Mouse (Mus musculus) forebrain, embryonic 16.5 days (tissue): ENCODE data around the gene Cfd. TPM values are rescaled to one million over a fixed set of nuclear protein-coding genes. Genes with fewer than 3 reads are reported as not detected.

Source experiments
- microRNA-seq: library from miRNA; unstranded; fragments of <30 nt; microRNA quantifications from one replicate; pipeline ENCODE4, GENCODE M21; 2017
- polyA plus RNA-seq: library from polyadenylated mRNA; unstranded; fragments of >200 nt; fragmentation: Nextera tagmentation; extraction: Ambion mirVana; gene quantifications from 2 replicates; pipeline ENCODE4 v1.2.1, GENCODE M21; 2015

Gene Cfd
- polyA plus RNA-seq, 1 experiment from 2014 or later = not detected

Small RNAs within 50 kb of the gene (microRNA-seq; reads per million reads assigned to microRNA genes)
- not detected for gene Mir6910

Other genes starting within 250 kb of the Cfd start
- gene Odf3l2, start 245.1 kb upstream of the Cfd start, polyA plus RNA-seq = 0.28 TPM in 1 of 2 replicates, not detected in the other
- 0.57 and 1.0 TPM in 2 replicates for gene Madcam1, start 226.3 kb upstream of the Cfd start, polyA plus RNA-seq
- 75.9 and 76.6 TPM in 2 replicates for gene Tpgs1, start 221.5 kb upstream of the Cfd start, polyA plus RNA-seq
- gene Cdc34, start 208.7 kb upstream of the Cfd start, polyA plus RNA-seq = 61.1 and 71.1 TPM in 2 replicates
- 1.7 and 1.8 TPM in 2 replicates for gene Gzmm, start 201.8 kb upstream of the Cfd start, polyA plus RNA-seq
- gene Bsg, start 186.4 kb upstream of the Cfd start, polyA plus RNA-seq = 726 and 729 TPM in 2 replicates
- 0.39 and 0.52 TPM in 2 replicates for gene Hcn2, start 174.2 kb upstream of the Cfd start, polyA plus RNA-seq
- gene Polrmt, start 144.3 kb upstream of the Cfd start, polyA plus RNA-seq = 47.1 and 50.0 TPM in 2 replicates
- gene Fgf22, start 135.8 kb upstream of the Cfd start, polyA plus RNA-seq = 0.25 and 0.73 TPM in 2 replicates
- gene Rnf126, start 123.9 kb upstream of the Cfd start, polyA plus RNA-seq = 85.8 and 87.2 TPM in 2 replicates
- gene Fstl3, start 113.6 kb upstream of the Cfd start, polyA plus RNA-seq = 1.1 and 1.4 TPM in 2 replicates
- 0.36 and 0.62 TPM in 2 replicates for gene Prss57, start 99.9 kb upstream of the Cfd start, polyA plus RNA-seq
- gene Palm, start 97.3 kb upstream of the Cfd start, polyA plus RNA-seq = 327 and 349 TPM in 2 replicates
- gene Misp, start 69.9 kb upstream of the Cfd start, polyA plus RNA-seq = 0.48 and 1.2 TPM in 2 replicates
- gene Ptbp1, start 36.4 kb upstream of the Cfd start, polyA plus RNA-seq = 98.3 and 107 TPM in 2 replicates
- gene Prtn3, start 16.4 kb upstream of the Cfd start, polyA plus RNA-seq = 12.4 and 15.3 TPM in 2 replicates
- gene Plppr3, start 16.2 kb upstream of the Cfd start, polyA plus RNA-seq = 415 and 495 TPM in 2 replicates
- gene Elane, start 4.6 kb upstream of the Cfd start, polyA plus RNA-seq = not detected in 2 replicates
- 53.8 and 54.0 TPM in 2 replicates for gene Med16, start 18.1 kb downstream of the Cfd start, polyA plus RNA-seq
- 17.7 and 36.3 TPM in 2 replicates for gene Gm26602, start 20.0 kb downstream of the Cfd start, polyA plus RNA-seq
- 2.7 and 3.6 TPM in 2 replicates for gene Kiss1r, start 26.1 kb downstream of the Cfd start, polyA plus RNA-seq
- gene R3hdm4, start 30.4 kb downstream of the Cfd start, polyA plus RNA-seq = 289 and 309 TPM in 2 replicates
- 2.4 and 3.5 TPM in 2 replicates for gene Arid3a, start 36.2 kb downstream of the Cfd start, polyA plus RNA-seq
- gene Wdr18, start 69.3 kb downstream of the Cfd start, polyA plus RNA-seq = 81.8 and 97.7 TPM in 2 replicates
- gene Grin3b, start 79.9 kb downstream of the Cfd start, polyA plus RNA-seq = 0.29 and 0.60 TPM in 2 replicates
- gene Tmem259, start 93.5 kb downstream of the Cfd start, polyA plus RNA-seq = 12.3 and 12.8 TPM in 2 replicates
- gene Cnn2, start 97.7 kb downstream of the Cfd start, polyA plus RNA-seq = 30.5 and 31.3 TPM in 2 replicates
- gene Abca7, start 105.6 kb downstream of the Cfd start, polyA plus RNA-seq = 3.9 and 4.7 TPM in 2 replicates
- 1.2 and 1.8 TPM in 2 replicates for gene Arhgap45, start 125.8 kb downstream of the Cfd start, polyA plus RNA-seq
- 173 and 178 TPM in 2 replicates for gene Polr2e, start 148.9 kb downstream of the Cfd start, polyA plus RNA-seq
- gene Gpx4, start 156.3 kb downstream of the Cfd start, polyA plus RNA-seq = 443 and 475 TPM in 2 replicates
- gene Sbno2, start 214.7 kb downstream of the Cfd start, polyA plus RNA-seq = 13.1 and 14.9 TPM in 2 replicates
- 18.0 and 19.7 TPM in 2 replicates for gene Stk11, start 224.9 kb downstream of the Cfd start, polyA plus RNA-seq
- 404 and 433 TPM in 2 replicates for gene Atp5d, start 247.8 kb downstream of the Cfd start, polyA plus RNA-seq
- gene Cbarp, start 250.0 kb downstream of the Cfd start, polyA plus RNA-seq = 33.0 and 44.5 TPM in 2 replicates